Mouse (Mus musculus) thymus, postnatal 0 days (tissue): Measurements from ENCODE around the gene Gyg. TPM values are rescaled to one million over a fixed set of nuclear protein-coding genes. Genes with fewer than 3 reads are reported as not detected.
"Not testable (repeated sequence)": the region's sequence is repeated elsewhere in the genome, so short reads cannot be mapped to it uniquely, and the experiment has no call there.

Source experiments
- DNase-seq: peaks from one replicate; pipeline ENCODE4 v3.0.0-alpha.2; 2015; ENCODE audit warnings: low spot score
- polyA plus RNA-seq: library from polyadenylated mRNA; unstranded; fragments of >200 nt; fragmentation: Nextera tagmentation; extraction: Ambion mirVana; gene quantifications from 2 replicates; pipeline ENCODE4 v1.2.1, GENCODE M21; 2015

Gene Gyg
- polyA plus RNA-seq, 1 experiment from 2014 or later: 56.1 TPM

DNA sequence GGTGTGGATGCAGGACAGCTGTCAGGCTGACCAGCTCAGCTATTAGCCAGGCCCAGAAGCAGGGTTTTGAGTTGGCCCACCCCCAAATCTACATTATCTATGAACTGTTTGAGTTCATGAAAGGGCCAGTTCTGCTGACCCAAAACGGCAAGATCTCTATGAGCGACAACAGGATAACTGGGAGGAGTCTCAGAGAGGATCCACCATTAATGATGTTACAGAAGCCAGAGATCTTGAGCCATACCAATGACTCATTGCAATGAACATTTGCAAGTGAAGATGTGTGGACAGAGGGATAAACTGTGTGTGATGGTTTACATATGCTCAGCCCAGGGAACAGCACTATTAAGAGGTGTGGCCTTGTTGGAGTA is 23.8 kb downstream of the Gyg start:
- DNase-seq: no peak

DNA sequence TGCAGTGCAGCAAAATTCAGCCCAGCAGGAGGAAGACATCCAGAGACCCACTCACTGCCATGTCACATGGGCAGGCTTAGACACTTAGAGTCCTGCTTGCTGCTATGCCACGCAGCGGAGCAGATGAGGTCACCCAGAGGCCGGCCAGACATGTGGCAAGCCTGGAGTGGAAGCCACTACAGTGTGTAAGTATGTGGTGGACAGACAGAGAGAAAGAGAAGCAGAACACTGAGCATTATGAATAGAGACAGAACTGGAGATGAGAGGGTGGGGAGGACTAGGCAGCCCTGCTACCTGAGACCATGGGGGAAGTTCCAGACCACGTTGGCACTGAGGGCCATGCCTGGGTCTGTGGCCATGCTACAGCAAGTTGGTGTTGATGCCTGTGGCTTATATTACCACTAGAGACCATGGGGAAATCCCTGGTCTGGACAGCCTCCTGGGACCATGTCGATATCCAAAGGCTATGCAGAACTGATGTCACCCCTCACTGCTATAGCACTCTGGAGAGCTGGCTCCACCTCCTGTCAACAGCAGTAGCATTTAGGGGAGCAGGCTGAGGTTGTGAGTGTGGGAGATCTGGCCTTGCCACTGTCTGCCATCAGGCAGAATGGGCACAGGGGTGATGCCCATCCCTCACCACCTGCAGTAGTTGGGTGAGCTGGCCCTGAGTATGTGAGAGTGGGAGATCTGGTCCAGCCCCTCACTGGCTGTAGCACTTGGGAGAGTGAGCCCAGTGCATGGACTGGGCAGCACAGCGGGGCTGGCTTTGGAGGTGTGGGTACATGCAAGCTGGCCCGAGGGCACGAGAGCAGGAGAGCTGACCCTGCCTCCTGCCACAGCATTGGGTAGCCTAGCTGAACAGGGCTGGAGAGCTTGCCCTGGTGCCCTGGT is 24.4 kb downstream of the Gyg start:
- no peak for DNase-seq

DNA sequence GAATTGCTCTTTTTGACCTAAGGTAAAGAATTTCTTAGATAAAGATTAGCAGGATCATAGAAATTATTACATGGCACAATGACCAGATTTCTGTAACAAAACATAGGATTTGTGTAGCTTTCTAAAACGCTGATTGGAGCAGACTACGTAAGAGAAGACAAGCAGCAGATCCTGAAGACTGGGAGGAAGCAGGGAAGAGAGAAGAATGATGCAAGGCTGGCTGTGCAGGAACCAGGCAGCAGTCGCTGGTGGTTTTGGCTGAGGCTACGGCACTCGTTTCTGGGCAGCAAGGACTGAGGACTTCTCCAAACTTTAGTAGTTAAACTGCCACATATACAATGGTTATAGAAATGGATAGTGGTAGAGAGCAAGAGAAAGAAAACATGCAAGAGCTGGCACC is 25.6 kb downstream of the Gyg start:
- no peak for DNase-seq

DNA sequence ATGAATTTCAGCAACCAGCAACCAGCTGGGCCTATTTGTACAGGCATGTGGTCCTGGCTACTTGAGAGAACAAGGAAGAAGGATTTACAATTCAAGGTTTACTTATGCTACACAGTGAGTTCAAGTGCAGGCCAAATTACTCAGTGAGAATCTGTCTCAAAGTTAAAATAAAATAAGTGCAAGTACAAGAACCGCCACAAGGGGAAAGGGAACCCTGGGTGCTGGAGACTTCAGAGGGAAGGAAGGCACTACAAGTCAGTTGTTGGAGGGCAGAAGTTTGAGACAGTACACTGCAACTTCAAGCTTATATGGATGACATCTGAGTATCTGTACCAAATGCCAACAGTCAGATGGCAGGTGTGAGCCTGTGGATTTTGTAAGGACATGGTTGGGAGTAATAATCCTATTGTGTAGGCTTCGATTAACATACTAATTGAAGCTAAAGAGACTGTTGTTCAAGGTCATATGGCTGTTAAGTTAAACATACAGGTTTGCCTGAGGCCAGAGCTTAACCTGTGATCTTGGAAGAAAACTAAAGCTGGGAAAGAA is 28.0 kb downstream of the Gyg start:
- peak; percentile 38 for DNase-seq

DNA sequence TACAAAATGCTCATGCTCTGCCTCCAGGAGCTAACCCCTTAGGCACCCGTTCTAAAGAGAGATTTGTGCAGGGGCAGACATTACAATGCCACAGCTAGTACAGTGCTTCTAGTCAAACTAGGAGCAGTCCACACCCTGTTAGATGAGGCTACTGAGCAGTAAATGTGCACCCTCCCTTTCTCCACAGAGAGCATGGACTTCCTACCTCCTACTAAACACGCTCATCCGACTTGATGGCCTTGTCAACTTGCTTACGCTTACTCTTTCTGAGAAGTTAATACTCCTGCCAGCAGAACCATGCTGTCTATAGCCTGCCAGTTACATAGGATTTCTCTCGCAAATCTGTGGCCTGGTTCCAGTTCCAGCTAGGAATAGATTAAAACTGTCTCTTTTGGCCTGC is 29.5 kb downstream of the Gyg start:
- no peak for DNase-seq

DNA sequence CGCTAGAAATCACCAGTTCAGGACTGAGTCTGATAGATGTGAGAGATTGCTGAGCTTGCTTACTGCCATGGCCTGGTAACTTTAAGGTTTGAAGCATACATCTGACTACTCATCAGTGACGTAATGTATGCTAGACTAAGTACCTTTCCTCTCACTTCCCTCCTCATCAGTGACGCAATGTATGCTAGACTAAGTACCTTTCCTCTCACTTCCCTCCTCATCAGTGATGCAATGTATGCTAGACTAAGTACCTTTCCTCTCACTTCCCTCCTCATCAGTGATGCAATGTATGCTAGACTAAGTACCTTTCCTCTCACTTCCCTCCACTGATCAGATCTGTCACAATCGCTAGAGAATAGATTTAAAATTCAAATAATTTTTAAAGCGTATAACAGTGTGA is 33.5 kb downstream of the Gyg start:
- DNase-seq: not testable (repeated sequence)

DNA sequence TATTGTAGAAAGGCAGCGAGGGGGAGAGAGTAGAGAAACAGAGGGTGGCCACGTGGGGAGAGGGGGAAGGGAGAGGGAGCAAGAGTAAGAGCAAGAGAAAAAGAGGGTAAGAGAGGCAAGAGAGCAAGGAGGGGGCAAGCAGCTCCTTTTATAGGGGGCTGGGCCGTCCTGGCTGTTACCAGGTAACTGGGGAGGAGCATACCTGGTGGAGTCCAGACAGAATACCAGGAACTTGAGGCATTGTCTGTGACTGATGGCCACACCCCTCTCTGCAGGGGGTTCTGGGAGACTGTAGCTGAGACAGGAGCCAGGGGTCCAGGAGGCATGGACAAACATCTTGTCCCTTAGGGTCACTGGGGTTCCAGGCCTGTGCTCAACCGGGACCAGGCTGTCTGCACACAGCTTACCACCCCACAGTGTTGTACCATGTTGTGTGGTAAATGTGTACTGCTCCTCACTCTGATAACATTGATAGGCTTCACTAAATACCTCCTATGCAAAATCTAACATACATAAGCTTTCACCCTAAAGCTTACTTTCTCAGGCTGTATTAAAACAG is 35.4 kb downstream of the Gyg start:
- DNase-seq: no peak

DNA sequence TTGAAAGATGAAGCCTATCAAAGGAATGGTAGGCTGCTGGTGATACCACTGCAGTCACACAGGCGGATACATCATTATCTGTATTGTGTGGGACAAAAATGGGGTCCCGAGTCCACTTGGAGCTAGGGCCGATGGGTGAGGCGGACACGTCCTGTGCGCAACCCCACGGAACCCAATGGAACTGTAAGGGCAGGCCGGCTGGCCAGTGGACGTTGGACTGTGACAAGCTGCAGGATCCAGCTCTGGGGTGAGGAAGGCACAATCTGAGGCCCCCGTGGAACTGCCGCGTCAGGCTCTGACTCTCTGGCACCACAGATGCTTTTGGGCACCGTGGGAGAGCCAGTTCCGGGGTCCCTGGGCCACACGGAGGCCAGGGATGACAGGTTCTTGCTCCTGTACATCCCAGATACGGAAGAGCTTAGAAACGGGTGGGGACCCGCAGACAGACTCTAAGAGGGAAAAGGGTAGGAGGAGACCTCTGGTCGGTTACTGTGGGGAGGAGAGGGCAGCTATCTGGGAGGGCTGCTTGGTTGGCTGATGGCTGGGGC is 36.0 kb downstream of the Gyg start:
- no peak for DNase-seq

- no peak for DNase-seq
Measured at GRCm38 (mm10) chr3:20111913-20112312, 43.2 kb downstream of the Gyg start.

- no peak for DNase-seq
Measured at GRCm38 (mm10) chr3:20108881-20109280, 46.2 kb downstream of the Gyg start.

GRCm38 (mm10) chr3:20104776-20105175 is 50.3 kb downstream of the Gyg start:
- peak; percentile 2 for DNase-seq

- no peak for DNase-seq
Measured at GRCm38 (mm10) chr3:20104318-20104717, 50.8 kb downstream of the Gyg start.

- DNase-seq: no peak
Measured at GRCm38 (mm10) chr3:20103830-20104229, 51.3 kb downstream of the Gyg start.

GRCm38 (mm10) chr3:20082161-20082560 is 73.0 kb downstream of the Gyg start:
- no peak for DNase-seq

DNA sequence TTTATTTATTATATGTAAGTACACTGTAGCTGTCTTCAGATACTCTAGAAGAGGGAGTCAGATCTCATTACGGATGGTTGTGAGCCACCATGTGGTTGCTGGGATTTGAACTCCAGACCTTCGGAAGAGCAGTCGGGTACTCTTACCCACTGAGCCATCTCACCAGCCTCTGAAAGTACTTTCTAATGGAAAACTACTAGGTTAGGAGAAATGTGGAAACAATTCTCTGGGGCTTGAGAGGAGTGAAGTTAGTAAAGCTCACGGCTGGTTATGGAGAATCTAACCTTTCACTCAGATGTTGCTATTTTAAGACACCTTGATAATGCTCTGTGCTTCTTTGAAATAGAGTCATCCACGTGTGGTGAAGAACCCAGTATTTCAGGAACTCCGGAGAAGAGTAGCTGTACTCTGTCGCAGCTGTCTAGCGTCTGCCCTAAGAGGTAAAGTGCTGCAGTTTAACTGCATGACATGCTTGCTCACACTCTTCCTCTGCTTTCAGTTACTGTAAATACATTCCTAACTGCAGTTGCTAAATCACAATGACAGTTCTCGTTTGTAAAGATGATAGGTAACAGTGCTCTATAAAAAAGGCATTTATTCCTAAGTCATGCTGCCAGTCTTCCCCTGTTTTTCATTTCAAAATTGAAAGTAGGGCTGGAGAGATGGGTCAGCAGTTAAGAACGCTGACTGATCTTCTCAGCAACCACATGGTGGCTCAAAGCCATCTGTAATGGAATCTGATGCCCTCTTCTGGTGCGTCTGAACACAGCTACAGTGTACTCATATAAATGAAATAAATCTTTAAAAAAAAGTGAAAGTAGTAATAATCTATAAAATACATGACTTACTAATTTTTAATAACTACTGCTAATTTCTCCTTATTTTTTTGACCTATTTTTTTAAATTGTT is 78.7 kb downstream of the Gyg start:
- DNase-seq: no peak

Other genes with a start within 250 kb of the Gyg start
- 2.9 and 3.1 TPM in 2 replicates for gene Cp, start 198.3 kb downstream of the Gyg start, polyA plus RNA-seq
- gene Hps3, start 120.0 kb downstream of the Gyg start, polyA plus RNA-seq: 10.7 and 13.3 TPM in 2 replicates
- gene Hltf, start 97.5 kb downstream of the Gyg start, polyA plus RNA-seq: 26.1 and 29.8 TPM in 2 replicates
- 32.4 and 35.9 TPM in 2 replicates for gene Cpa3, start 86.9 kb upstream of the Gyg start, polyA plus RNA-seq
- 0.22 and 0.25 TPM in 2 replicates for gene Cpb1, start 120.4 kb upstream of the Gyg start, polyA plus RNA-seq
- 0.05 TPM in 1 of 2 replicates, not detected in the other for gene Agtr1b, start 211.9 kb upstream of the Gyg start, polyA plus RNA-seq